Mouse (Mus musculus) limb, embryonic 14.5 days (tissue): Measurements from ENCODE around the gene Ube4a. TPM values are rescaled to one million over a fixed set of nuclear protein-coding genes. Genes with fewer than 3 reads are reported as not detected.

Experiments
- ATAC-seq: fragments of 200-750 bp; cut with Nextera tagmentation; 2 replicates; pipeline ENCODE4 v1.8.0; 2017; ENCODE audit warnings: low read depth, moderate number of reproducible peaks, moderate TSS enrichment; ENCODE audit not compliant: low FRiP score
- DNase-seq: peaks from one replicate; pipeline ENCODE4 v3.0.0-alpha.2; 2015; ENCODE audit warnings: low spot score
- H3K27ac ChIP-seq: fragments of 300-500 bp; sonication (generic); replicated peaks from 2 replicates; pipeline ENCODE4 v1.5.1; 2014; ENCODE audit warnings: low read depth, mild to moderate bottlenecking, low read length, moderate library complexity, mixed read lengths
- H3K27me3 ChIP-seq: fragments of 300-500 bp; sonication (generic); 2 replicates; pipeline ENCODE4 v1.6.1; 2014; ENCODE audit warnings: low read length, mixed read lengths; ENCODE audit not compliant: control insufficient read depth, insufficient read depth
- H3K36me3 ChIP-seq: fragments of 300-500 bp; sonication (generic); 2 replicates; pipeline ENCODE4 v1.6.1; 2014; ENCODE audit warnings: mild to moderate bottlenecking, low read length, moderate library complexity, mixed read lengths; ENCODE audit not compliant: control insufficient read depth, insufficient read depth
- H3K4me1 ChIP-seq: fragments of 300-500 bp; sonication (generic); 2 replicates; pipeline ENCODE4 v1.6.1; 2014; ENCODE audit warnings: antibody characterized with exemption, low read length, mixed read lengths; ENCODE audit not compliant: control insufficient read depth, insufficient read depth
- H3K4me2 ChIP-seq: fragments of 300-500 bp; sonication (generic); replicated peaks from 2 replicates; pipeline ENCODE4 v1.6.1; 2014; ENCODE audit warnings: low read depth, mild to moderate bottlenecking, low read length, moderate library complexity; ENCODE audit not compliant: severe bottlenecking
- H3K4me3 ChIP-seq: fragments of 300-500 bp; sonication (generic); replicated peaks from 2 replicates; pipeline ENCODE4 v1.5.1; 2014; ENCODE audit warnings: low read length
- H3K9ac ChIP-seq: fragments of 300-500 bp; sonication (generic); 2 replicates; pipeline ENCODE4 v1.6.1; 2014; ENCODE audit warnings: mild to moderate bottlenecking, low read depth, low read length, moderate library complexity; ENCODE audit not compliant: severe bottlenecking
- H3K9me3 ChIP-seq: fragments of 300-500 bp; sonication (generic); 2 replicates; pipeline ENCODE4 v1.6.1; 2016; ENCODE audit warnings: low read length; ENCODE audit not compliant: control insufficient read depth
- POLR2A ChIP-seq: fragments of 200-500 bp; IDR thresholded peaks from 2 replicates; pipeline ENCODE4 v1.8.0; 2012; ENCODE audit warnings: inconsistent platforms, mild to moderate bottlenecking, moderate library complexity, borderline replicate concordance; ENCODE audit not compliant: insufficient read depth, insufficient read length; ENCODE audit errors: extremely low read depth
- WGBS: fragments of 180-500 bp; shearing (Covaris S2); extraction: QIAGEN DNeasy Blood & Tissue Kit; methylation state at CpG from one replicate; pipeline ENCODE4 v1.1.7; 2014; 5-methylcytosine and 5-hydroxymethylcytosine counted together
- polyA plus RNA-seq, 2 experiments: library from polyadenylated mRNA; depleted of rRNA in 1 of 2; stranded (reverse) in 1 of 2; unstranded in 1 of 2; fragments of >200 nt; fragmentation: Nextera tagmentation in 1 of 2; extraction: Ambion mirVana in 1 of 2; gene quantifications; 2 replicates each; pipeline versions ENCODE4 v1.2.1 to v1.2.3; 2012 to 2014

The Ube4a gene
- polyA plus RNA-seq, 2 experiments, result 23.9 to 33.4 TPM

GRCm38 (mm10) chr9:44986242-44986781 is 20.9 kb upstream of the Ube4a start:
- ATAC-seq, result no peak

GRCm38 (mm10) chr9:44985721-44986161 is 20.3 kb upstream of the Ube4a start:
- no peak for ATAC-seq
- Histone ChIP-seq H3K9me3 (no peaks in the 10 kb centered on the region), H3K27me3 (no peaks in the 10 kb centered on the region), H3K4me2 (no peak overlapping the region), H3K4me3 (no peak overlapping the region), H3K9ac (no peak overlapping the region), H3K4me1 (no peaks in the 10 kb centered on the region), H3K27ac (no peak overlapping the region), H3K36me3 (no peaks in the 10 kb centered on the region)
- WGBS, result 88% methylated on average over 3 of the region's 3 CpGs
- no peak for TF ChIP-seq POLR2A
- DNase-seq, result no peak

More at GRCm38 (mm10) chr9:44986242-44986781, 20.9 kb upstream of the Ube4a start:
- Histone ChIP-seq H3K4me3 (no peak overlapping the region), H3K4me1 (no peaks in the 10 kb centered on the region), H3K27me3 (no peaks in the 10 kb centered on the region), H3K4me2 (no peak overlapping the region; the same call in 1 of the 2 replicates), H3K36me3 (no peaks in the 10 kb centered on the region), H3K27ac (peak overlapping the region; percentile 6; the same call in 1 of the 2 replicates), H3K9me3 (no peaks in the 10 kb centered on the region), H3K9ac (no peak overlapping the region)
- TF ChIP-seq POLR2A, result no peak
- 50% methylated on average over 14 of the region's 14 CpGs for WGBS
- peak; percentile 14 for DNase-seq

- Histone ChIP-seq H3K4me1 (no peaks in the 10 kb centered on the region), H3K9me3 (no peaks in the 10 kb centered on the region), H3K4me3 (no peak overlapping the region), H3K27me3 (no peaks in the 10 kb centered on the region), H3K4me2 (no peak overlapping the region), H3K9ac (no peak overlapping the region), H3K27ac (no peak overlapping the region), H3K36me3 (no peaks in the 10 kb centered on the region)
- DNase-seq (no peak), ATAC-seq (no peak)
- TF ChIP-seq POLR2A, result no peak
- 80% methylated on average over 2 of the region's 2 CpGs for WGBS
Measured at GRCm38 (mm10) chr9:44983001-44983400, 17.6 kb upstream of the Ube4a start.

GRCm38 (mm10) chr9:44982531-44982930 is 17.1 kb upstream of the Ube4a start:
- no peak for TF ChIP-seq POLR2A

GRCm38 (mm10) chr9:44982081-44982480 is 16.7 kb upstream of the Ube4a start:
- H3K9me3 ChIP-seq, result no peaks in the 10 kb centered on the region
- no peaks in the 10 kb centered on the region for H3K36me3 ChIP-seq
- no peak overlapping the region for H3K4me3 ChIP-seq
- no peak overlapping the region for H3K9ac ChIP-seq
- no peak overlapping the region for H3K4me2 ChIP-seq
- ATAC-seq (no peak), DNase-seq (no peak)
- H3K27me3 ChIP-seq, result no peaks in the 10 kb centered on the region
- TF ChIP-seq POLR2A, result no peak
- H3K27ac ChIP-seq, result no peak overlapping the region
- WGBS, result 86% methylated on average over 8 of the region's 8 CpGs
- no peaks in the 10 kb centered on the region for H3K4me1 ChIP-seq

More at GRCm38 (mm10) chr9:44982531-44982930, 17.1 kb upstream of the Ube4a start:
- H3K4me3 ChIP-seq, result no peak overlapping the region
- H3K27ac ChIP-seq, result no peak overlapping the region
- no peaks in the 10 kb centered on the region for H3K36me3 ChIP-seq
- H3K9ac ChIP-seq, result no peak overlapping the region
- WGBS, result 82% methylated on average over 3 of the region's 3 CpGs
- no peaks in the 10 kb centered on the region for H3K9me3 ChIP-seq
- no peaks in the 10 kb centered on the region for H3K27me3 ChIP-seq
- no peak overlapping the region for H3K4me2 ChIP-seq
- DNase-seq, result no peak
- no peaks in the 10 kb centered on the region for H3K4me1 ChIP-seq
- ATAC-seq, result no peak
